Mouse (Mus musculus): ENCODE measurements at regions not wholly inside any gene's neighbourhood (a gene's known extent, or its start where the extent isn't known, plus 50 kb on each side); places are given as distances from the start of the nearest gene placed in this dataset.

DNA sequence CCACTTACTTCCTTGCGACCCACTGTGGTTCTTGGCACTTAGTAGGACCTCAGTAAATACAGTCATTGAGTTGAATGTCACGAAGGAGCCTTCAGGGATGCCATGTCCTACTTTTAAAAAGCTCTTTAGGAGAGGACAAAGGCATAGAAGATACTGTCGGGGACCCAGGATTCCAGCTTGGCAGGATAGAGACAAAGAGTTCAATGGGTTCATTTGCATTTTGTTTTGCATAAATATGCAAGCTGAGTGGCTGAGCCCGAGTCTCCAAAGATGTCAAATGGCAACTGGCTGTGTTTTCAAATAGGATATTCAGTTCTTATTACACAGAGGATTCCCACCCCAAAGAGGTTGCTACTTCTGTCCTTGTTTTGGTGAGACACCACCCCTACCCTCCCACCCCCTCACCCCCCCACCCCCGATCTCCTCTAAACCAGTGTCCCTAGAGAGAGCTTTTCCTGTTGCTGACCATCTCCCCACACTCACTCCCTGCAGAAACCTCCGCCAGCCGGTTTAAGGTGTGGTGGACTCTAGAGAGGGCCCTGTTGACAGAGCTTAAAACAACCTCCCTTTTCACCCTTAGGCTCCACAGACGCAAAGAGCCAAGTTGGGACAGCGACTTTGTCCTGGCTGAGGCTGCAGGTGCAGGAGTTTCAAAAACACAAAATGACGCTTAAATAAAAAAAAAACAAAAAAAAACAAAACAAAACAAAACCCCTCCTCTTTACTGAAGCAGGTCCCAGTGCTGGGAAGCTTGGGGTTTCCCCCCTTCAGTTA is 57.9 kb downstream of the Sox9 start:
- H3ac ChIP-seq (ENCODE audit: control insufficient read depth, insufficient read length) = no peak overlapping the region
- no peaks in the 10 kb centered on the region for H3K36me3 ChIP-seq (ENCODE audit: control insufficient read depth, insufficient read depth)
- H3K79me2 ChIP-seq (ENCODE audit: control insufficient read depth, insufficient read depth) = no peaks in the 10 kb centered on the region
- no peak for TF ChIP-seq MYOG (IDR thresholded peaks at IDR 0.05; ENCODE audit: control insufficient read depth in 1 of 3, insufficient read depth in 1 of 3, insufficient read length in 2 of 3, low read depth in 2 of 3)
- no peak for TF ChIP-seq SRF (IDR thresholded peaks at IDR 0.05; ENCODE audit: control insufficient read depth, insufficient read length, low read depth)
- no peak for TF ChIP-seq MYOD1 (IDR thresholded peaks at IDR 0.05; ENCODE audit: control insufficient read depth in 1 of 3, insufficient read length in 2 of 3, low read depth in 2 of 3)
- TF ChIP-seq TCF12 (IDR thresholded peaks at IDR 0.05; ENCODE audit: insufficient read depth, poor library complexity, severe bottlenecking) = no peak
- no peak for TF ChIP-seq POLR2A (IDR thresholded peaks at IDR 0.05; ENCODE audit: insufficient read length, low read depth)
- no peak for TF ChIP-seq POLR2AphosphoS2 (IDR thresholded peaks at IDR 0.05; ENCODE audit: insufficient read length, low read depth)
- no peak for TF ChIP-seq TCF3 (IDR thresholded peaks at IDR 0.05; ENCODE audit: insufficient read length, low read depth)
- no peak for TF ChIP-seq E2F4 (IDR thresholded peaks at IDR 0.05; ENCODE audit: insufficient read depth)
- no peak for TF ChIP-seq MAX (IDR thresholded peaks at IDR 0.05; ENCODE audit: low read depth)
- TF ChIP-seq REST (IDR thresholded peaks at IDR 0.05; ENCODE audit: insufficient read depth, insufficient read length) = no peak
- H3K4me2 ChIP-seq (ENCODE audit: low read depth) = no peak overlapping the region
- no peak overlapping the region for H3K4me3 ChIP-seq
- H3K27me3 ChIP-seq (ENCODE audit: control insufficient read depth, insufficient read depth, insufficient read length) = no peaks in the 10 kb centered on the region

DNA sequence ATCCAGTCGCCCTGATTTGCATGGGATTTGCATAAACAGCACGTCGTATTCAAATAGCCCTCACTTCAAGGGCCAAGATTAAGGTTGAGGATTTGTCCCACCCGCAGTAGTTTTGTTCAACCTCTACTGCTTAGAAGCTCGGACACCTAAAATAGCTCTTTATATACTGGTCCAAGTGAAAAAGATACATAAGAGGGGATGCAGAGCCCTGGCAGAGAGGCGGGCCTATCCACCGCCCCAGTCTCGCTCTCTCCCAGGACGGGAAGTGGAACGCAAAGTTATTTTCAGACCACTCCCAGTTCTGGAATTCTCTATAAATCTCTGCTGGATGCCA is 58.4 kb downstream of the Sox9 start:
- Histone ChIP-seq H3ac (ENCODE audit: control insufficient read depth, insufficient read length) (no peak overlapping the region), H3K4me2 (ENCODE audit: low read depth) (no peak overlapping the region), H3K27me3 (ENCODE audit: control insufficient read depth, insufficient read depth, insufficient read length) (no peaks in the 10 kb centered on the region), H3K79me2 (ENCODE audit: control insufficient read depth, insufficient read depth) (no peaks in the 10 kb centered on the region), H3K4me3 (no peak overlapping the region), H3K36me3 (ENCODE audit: control insufficient read depth, insufficient read depth) (no peaks in the 10 kb centered on the region)
- TF ChIP-seq CEBPB (IDR thresholded peaks at IDR 0.05; ENCODE audit: insufficient read depth, poor library complexity, severe bottlenecking) = no peak
- no peak for TF ChIP-seq POLR2AphosphoS2 (IDR thresholded peaks at IDR 0.05; ENCODE audit: insufficient read length, low read depth)
- TF ChIP-seq E2F4 (IDR thresholded peaks at IDR 0.05; ENCODE audit: insufficient read depth) = no peak
- no peak for TF ChIP-seq REST (IDR thresholded peaks at IDR 0.05; ENCODE audit: insufficient read depth, insufficient read length)
- no peak for TF ChIP-seq MYOD1 (IDR thresholded peaks at IDR 0.05; ENCODE audit: control insufficient read depth in 1 of 3, insufficient read length in 2 of 3, low read depth in 2 of 3)
- TF ChIP-seq SRF (IDR thresholded peaks at IDR 0.05; ENCODE audit: control insufficient read depth, insufficient read length, low read depth) = no peak
- TF ChIP-seq USF1 (IDR thresholded peaks at IDR 0.05; ENCODE audit: low read depth) = no peak
- no peak for TF ChIP-seq TCF3 (IDR thresholded peaks at IDR 0.05; ENCODE audit: insufficient read length, low read depth)
- no peak for TF ChIP-seq MYOG (IDR thresholded peaks at IDR 0.05; ENCODE audit: control insufficient read depth in 1 of 3, insufficient read depth in 1 of 3, insufficient read length in 2 of 3, low read depth in 2 of 3)
- TF ChIP-seq TCF12 (IDR thresholded peaks at IDR 0.05; ENCODE audit: insufficient read depth, poor library complexity, severe bottlenecking) = no peak
- TF ChIP-seq MAX (IDR thresholded peaks at IDR 0.05; ENCODE audit: low read depth) = no peak
- no peak for TF ChIP-seq POLR2A (IDR thresholded peaks at IDR 0.05; ENCODE audit: insufficient read length, low read depth)

DNA sequence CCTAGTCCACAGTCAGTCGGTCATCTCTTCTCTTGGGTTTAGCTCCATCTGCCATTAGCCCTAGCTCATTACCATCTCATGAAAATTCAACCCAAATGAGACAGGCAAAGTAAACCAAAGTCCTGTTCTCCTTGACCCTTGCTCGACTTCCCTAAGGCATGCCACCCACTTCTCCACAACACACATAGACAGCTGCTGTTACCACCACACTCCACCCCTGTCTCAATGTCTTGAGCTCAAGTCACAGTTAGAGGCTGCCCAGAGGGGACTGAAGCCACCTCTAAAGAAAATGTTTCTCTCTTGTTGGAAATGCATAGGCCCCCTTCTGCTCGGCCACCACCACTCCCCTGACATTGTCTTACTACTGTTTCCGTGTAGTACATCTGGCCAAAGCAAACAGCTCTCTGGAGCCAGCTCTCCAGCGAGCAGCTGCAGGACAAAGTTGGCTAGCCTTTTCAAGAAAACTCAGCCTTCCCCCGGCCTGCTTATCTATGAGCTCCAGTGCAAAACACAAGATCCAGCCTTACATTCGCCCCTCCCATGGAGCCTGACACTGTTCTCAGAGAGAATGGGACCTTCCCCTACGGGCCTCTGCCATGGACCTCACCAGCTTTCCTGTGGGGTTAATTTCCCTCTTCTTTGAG is 62.4 kb downstream of the Sox9 start:
- no peak for TF ChIP-seq MAX (IDR thresholded peaks at IDR 0.05; ENCODE audit: low read depth)
- no peak for TF ChIP-seq SRF (IDR thresholded peaks at IDR 0.05; ENCODE audit: control insufficient read depth, insufficient read length, low read depth)
- no peak for TF ChIP-seq TCF12 (IDR thresholded peaks at IDR 0.05; ENCODE audit: insufficient read depth, poor library complexity, severe bottlenecking)
- TF ChIP-seq MYOG (IDR thresholded peaks at IDR 0.05; ENCODE audit: control insufficient read depth in 1 of 3, insufficient read depth in 1 of 3, insufficient read length in 2 of 3, low read depth in 2 of 3) = peak in 1 of 3 experiments; percentile 63
- peak in 2 of 3 experiments; percentile 30 to 79 for TF ChIP-seq MYOD1 (IDR thresholded peaks at IDR 0.05; ENCODE audit: control insufficient read depth in 1 of 3, insufficient read length in 2 of 3, low read depth in 2 of 3)
- H3K79me2 ChIP-seq (ENCODE audit: control insufficient read depth, insufficient read depth) = no peaks in the 10 kb centered on the region
- H3ac ChIP-seq (ENCODE audit: control insufficient read depth, insufficient read length) = no peak overlapping the region
- H3K27me3 ChIP-seq (ENCODE audit: control insufficient read depth, insufficient read depth, insufficient read length) = no peaks in the 10 kb centered on the region
- no peak overlapping the region for H3K4me2 ChIP-seq (ENCODE audit: low read depth)
- H3K4me3 ChIP-seq = no peak overlapping the region
- no peaks in the 10 kb centered on the region for H3K36me3 ChIP-seq (ENCODE audit: control insufficient read depth, insufficient read depth)

DNA sequence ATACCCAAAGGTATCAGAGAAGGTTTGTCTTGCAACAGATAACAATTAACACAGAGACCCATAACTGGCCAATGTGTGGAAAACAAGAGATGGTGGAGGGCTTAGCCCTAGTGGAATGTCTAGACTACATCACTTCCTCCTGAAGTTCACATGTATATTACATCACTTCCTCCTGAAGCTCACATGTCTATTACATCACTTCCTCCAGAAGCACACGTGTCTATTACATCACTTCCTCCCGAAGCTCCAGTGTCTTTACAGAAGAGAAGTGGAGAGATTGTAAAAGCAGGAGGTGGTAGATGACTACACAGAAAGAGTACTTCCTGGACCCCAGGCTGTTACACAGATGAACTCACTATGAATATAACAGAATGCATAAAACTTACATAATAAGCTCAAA is 65.1 kb downstream of the Sox9 start:
- H3K27me3 ChIP-seq (ENCODE audit: control insufficient read depth, insufficient read depth, insufficient read length) = no peaks in the 10 kb centered on the region
- H3K4me2 ChIP-seq (ENCODE audit: low read depth) = no peak overlapping the region
- H3K36me3 ChIP-seq (ENCODE audit: control insufficient read depth, insufficient read depth) = no peaks in the 10 kb centered on the region
- no peak for TF ChIP-seq MAX (IDR thresholded peaks at IDR 0.05; ENCODE audit: low read depth)
- TF ChIP-seq USF1 (IDR thresholded peaks at IDR 0.05; ENCODE audit: low read depth) = peak; percentile 32
- no peak for TF ChIP-seq TCF3 (IDR thresholded peaks at IDR 0.05; ENCODE audit: insufficient read length, low read depth)
- no peaks in the 10 kb centered on the region for H3K79me2 ChIP-seq (ENCODE audit: control insufficient read depth, insufficient read depth)
- no peak overlapping the region for H3ac ChIP-seq (ENCODE audit: control insufficient read depth, insufficient read length)
- H3K4me3 ChIP-seq = no peak overlapping the region

DNA sequence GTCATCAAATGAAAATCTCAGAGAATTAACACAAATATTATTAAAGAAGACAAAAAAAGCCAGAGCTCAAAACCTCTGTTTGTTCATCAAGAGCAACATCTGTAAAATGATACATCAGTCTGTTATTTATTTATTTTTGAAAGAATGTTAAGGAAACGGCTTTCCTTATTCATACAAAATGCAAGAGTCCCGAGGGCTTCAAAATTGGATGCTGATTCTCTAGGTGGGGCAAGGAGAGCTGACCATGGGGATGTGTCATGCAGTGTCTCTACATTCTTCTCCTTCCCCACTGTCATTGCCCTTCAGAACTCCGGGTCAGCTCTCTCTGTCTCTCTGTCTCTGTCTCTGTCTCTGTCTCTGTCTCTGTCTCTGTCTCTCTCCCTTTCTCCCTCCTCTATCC is 65.8 kb downstream of the Sox9 start:
- TF ChIP-seq MYOD1 (IDR thresholded peaks at IDR 0.05; ENCODE audit: control insufficient read depth in 1 of 3, insufficient read length in 2 of 3, low read depth in 2 of 3) (no peak), REST (IDR thresholded peaks at IDR 0.05; ENCODE audit: insufficient read depth, insufficient read length) (no peak), MYOG (IDR thresholded peaks at IDR 0.05; ENCODE audit: control insufficient read depth in 1 of 3, insufficient read depth in 1 of 3, insufficient read length in 2 of 3, low read depth in 2 of 3) (no peak), POLR2A (IDR thresholded peaks at IDR 0.05; ENCODE audit: insufficient read length, low read depth) (no peak), TCF12 (IDR thresholded peaks at IDR 0.05; ENCODE audit: insufficient read depth, poor library complexity, severe bottlenecking) (no peak), USF1 (IDR thresholded peaks at IDR 0.05; ENCODE audit: low read depth) (no peak), CEBPB (IDR thresholded peaks at IDR 0.05; ENCODE audit: insufficient read depth, poor library complexity, severe bottlenecking) (no peak), POLR2AphosphoS2 (IDR thresholded peaks at IDR 0.05; ENCODE audit: insufficient read length, low read depth) (no peak), E2F4 (IDR thresholded peaks at IDR 0.05; ENCODE audit: insufficient read depth) (no peak)
- H3K4me2 ChIP-seq (ENCODE audit: low read depth) = no peak overlapping the region
- no peak overlapping the region for H3K4me3 ChIP-seq
- H3K36me3 ChIP-seq (ENCODE audit: control insufficient read depth, insufficient read depth) = no peaks in the 10 kb centered on the region
- H3K27me3 ChIP-seq (ENCODE audit: control insufficient read depth, insufficient read depth, insufficient read length) = no peaks in the 10 kb centered on the region
- H3K79me2 ChIP-seq (ENCODE audit: control insufficient read depth, insufficient read depth) = no peaks in the 10 kb centered on the region
- H3ac ChIP-seq (ENCODE audit: control insufficient read depth, insufficient read length) = no peak overlapping the region

Measured in myocyte (in vitro differentiated cells).